Mouse (Mus musculus) CH12.LX (cell line): ENCODE data around the gene Cdh7.

Experiments used
- CTCF ChIP-seq, 2 experiments: IDR thresholded peaks in 1 of 2; conservative IDR thresholded peaks in 1 of 2; 2 replicates each; pipeline ENCODE4 v1.5.1; 2011 to 2012; ENCODE audit warnings: low read depth in 2 of 2, low read length in 2 of 2, improper control_type of control experiment in 1 of 2, inconsistent platforms in 1 of 2, mild to moderate bottlenecking in 1 of 2, moderate library complexity in 1 of 2
- E2F4 ChIP-seq: IDR thresholded peaks from 2 replicates; pipeline ENCODE4 v1.6.1; 2011; ENCODE audit warnings: low read depth, low read length, improper control_type of control experiment; ENCODE audit not compliant: insufficient replicate concordance
- EP300 ChIP-seq: IDR thresholded peaks from 2 replicates; pipeline ENCODE4 v1.6.1; 2011; ENCODE audit warnings: low read length, improper control_type of control experiment
- IRF4 ChIP-seq: IDR thresholded peaks from 2 replicates; pipeline ENCODE4 v1.6.1; 2014; ENCODE audit warnings: low read depth, mild to moderate bottlenecking, inconsistent platforms, low read length, improper control_type of control experiment
- JUN ChIP-seq: IDR thresholded peaks from 2 replicates; pipeline ENCODE4 v1.6.1; 2011; ENCODE audit warnings: low read depth, mild to moderate bottlenecking, low read length, improper control_type of control experiment, moderate library complexity; ENCODE audit not compliant: insufficient read depth
- MAFK ChIP-seq: IDR thresholded peaks from 2 replicates; pipeline ENCODE4 v1.6.1; 2011; ENCODE audit warnings: low read length, improper control_type of control experiment; ENCODE audit not compliant: insufficient replicate concordance
- MAX ChIP-seq: IDR thresholded peaks from 2 replicates; pipeline ENCODE4 v1.6.1; 2011; ENCODE audit warnings: low read length, improper control_type of control experiment
- POLR2A ChIP-seq: IDR thresholded peaks from 2 replicates; pipeline ENCODE4 v1.6.1; 2011; ENCODE audit warnings: low read depth, mild to moderate bottlenecking, improper control_type of control experiment, low read length
- RAD21 ChIP-seq: IDR thresholded peaks from 2 replicates; pipeline ENCODE4 v1.6.1; 2011; ENCODE audit warnings: low read depth, mild to moderate bottlenecking, low read length, improper control_type of control experiment, moderate library complexity
- RCOR1 ChIP-seq: conservative IDR thresholded peaks from 2 replicates; pipeline ENCODE4 v1.6.1; 2012; ENCODE audit warnings: low read depth, mild to moderate bottlenecking, inconsistent platforms, low read length, improper control_type of control experiment
- TBP ChIP-seq: conservative IDR thresholded peaks from 2 replicates; pipeline ENCODE4 v1.6.1; 2011; ENCODE audit warnings: low read depth, low read length, improper control_type of control experiment
- UBTF ChIP-seq: IDR thresholded peaks from 2 replicates; pipeline ENCODE4 v1.6.1; 2012; ENCODE audit warnings: low read depth, mild to moderate bottlenecking, inconsistent platforms, low read length, improper control_type of control experiment, moderate library complexity
- ZMIZ1 ChIP-seq: IDR thresholded peaks from 2 replicates; pipeline ENCODE4 v1.6.1; 2012; ENCODE audit warnings: low read depth, mild to moderate bottlenecking, inconsistent platforms, low read length, improper control_type of control experiment
- ZNF384 ChIP-seq: IDR thresholded peaks from 2 replicates; pipeline ENCODE4 v1.6.1; 2012; ENCODE audit warnings: low read depth, low read length, improper control_type of control experiment, inconsistent platforms

- TF ChIP-seq IRF4 (no peak), JUN (no peak), MAFK (no peak), TBP (no peak), RAD21 (no peak), CTCF (conservative IDR thresholded peaks at IDR 0.05 in 1 of 2, IDR thresholded peaks at IDR 0.05 in 1 of 2; ENCODE audit: low read depth in 2 of 2, low read length in 2 of 2) (no peak), UBTF (no peak), RCOR1 (no peak), ZMIZ1 (no peak), ZNF384 (no peak), E2F4 (no peak), MAX (no peak), POLR2A (no peak), EP300 (no peak)
Observed at GRCm38 (mm10) chr1:109993906-109994305, 11.7 kb downstream of the Cdh7 start.
